In the genomic region with DNA sequence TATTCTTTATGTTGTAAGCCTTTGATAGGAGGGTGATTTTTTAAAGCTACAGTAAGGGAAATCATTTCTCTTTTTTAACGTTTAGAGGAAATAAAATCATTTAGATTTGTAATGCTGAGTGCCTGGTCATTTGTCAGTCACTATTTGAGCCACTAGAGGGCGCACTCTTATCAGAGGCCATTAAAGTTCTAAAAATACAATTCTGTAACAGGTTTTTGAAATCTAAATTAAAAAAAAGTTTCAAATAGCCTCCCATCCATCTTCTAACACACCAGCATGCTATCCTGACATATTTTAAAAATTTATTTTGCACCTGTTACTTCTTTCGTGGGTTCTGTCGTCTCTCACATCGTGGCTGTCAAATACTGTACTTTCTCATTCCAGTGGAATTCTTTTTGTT, we compare ENCODE assay signal across 9 mouse cellular contexts. TPM values are rescaled to one million over a fixed set of nuclear protein-coding genes. Genes with fewer than 3 reads are reported as not detected.
DNase-seq lines count a peak whose midpoint lies in the region; ATAC-seq and TF ChIP-seq lines count a peak whose summit lies in the region.
"Had no signal": no experiment of that assay in that cellular context is flagged by ENCODE, and none has a peak within 500 bp of the region (broad histone marks: within the 10 kb centered on the region; RNA-seq: fewer than 3 reads in every experiment).

No protein-coding gene starts in this region.

- H3K4me2 ChIP-seq in hindbrain, postnatal 0 days (ENCODE audit: low read depth, low read length), result no peak overlapping the region
- H3K4me2 ChIP-seq in hindbrain, embryonic 16.5 days (ENCODE audit: low read length), result no peak overlapping the region

- TF ChIP-seq CTCF in hindbrain, postnatal 0 days (IDR thresholded peaks at IDR 0.05; ENCODE audit: low read depth), result peak; percentile 60

- no peak overlapping the region for H3K27ac ChIP-seq in hindbrain, postnatal 0 days
- H3K27ac ChIP-seq in hindbrain, embryonic 16.5 days (ENCODE audit: low read depth, low read length), result no peak overlapping the region
- H3K27ac ChIP-seq in forebrain, embryonic 10.5 days, result no peak overlapping the region

- no peak for ATAC-seq in hindbrain, postnatal 0 days
- ATAC-seq in hindbrain, embryonic 16.5 days, result no peak

- no peak overlapping the region for H3K4me3 ChIP-seq in hindbrain, postnatal 0 days (ENCODE audit: low read length)
- no peak overlapping the region for H3K4me3 ChIP-seq in hindbrain, embryonic 16.5 days (ENCODE audit: low read length)
- no peak overlapping the region for H3K4me3 ChIP-seq in forebrain, embryonic 10.5 days

- H3K27me3 ChIP-seq in hindbrain, postnatal 0 days (ENCODE audit: insufficient read depth, low read length), result no peaks in the 10 kb centered on the region
- no peaks in the 10 kb centered on the region for H3K27me3 ChIP-seq in hindbrain, embryonic 16.5 days (replicated peaks; ENCODE audit: control insufficient read depth, insufficient read depth, low read length)
- H3K27me3 ChIP-seq in forebrain, embryonic 10.5 days (ENCODE audit: poor library complexity, severe bottlenecking), result no peaks in the 10 kb centered on the region

- WGBS in hindbrain, postnatal 0 days, result 50% methylated on average over 5 of the region's 5 CpGs
- WGBS in hindbrain, embryonic 16.5 days, result 51% methylated on average over 5 of the region's 5 CpGs
- WGBS in forebrain, embryonic 10.5 days, result 58% methylated on average over 5 of the region's 5 CpGs

- no peaks in the 10 kb centered on the region for H3K4me1 ChIP-seq in hindbrain, postnatal 0 days (ENCODE audit: insufficient read depth, low read length)
- H3K4me1 ChIP-seq in hindbrain, embryonic 16.5 days (ENCODE audit: control insufficient read depth, insufficient read depth, low read depth, low read length), result no peaks in the 10 kb centered on the region
- H3K4me1 ChIP-seq in forebrain, embryonic 10.5 days, result peaks cover 5% of the 10 kb centered on the region; the same call in 1 of the 2 replicates

- peak; percentile 52 for DNase-seq in hindbrain, postnatal 0 days (ENCODE audit: low spot score)
- DNase-seq in thymus, postnatal 14 days, result peak; percentile 5
- DNase-seq in thymus, postnatal 25 days, result no peak
- DNase-seq in cerebellum, postnatal 36 days, result peak; percentile 4 to 27
- peak; percentile 10 for DNase-seq in lung, postnatal 25 days (ENCODE audit: low spot score)
- DNase-seq in forebrain, embryonic 10.5 days (ENCODE audit: extremely low spot score, low spot score), result no peak

- no peaks in the 10 kb centered on the region for H3K9me3 ChIP-seq in hindbrain, postnatal 0 days (ENCODE audit: low read length)
- no peaks in the 10 kb centered on the region for H3K9me3 ChIP-seq in hindbrain, embryonic 16.5 days (ENCODE audit: control insufficient read depth, low read length)
- H3K9me3 ChIP-seq in forebrain, embryonic 10.5 days, result no peaks in the 10 kb centered on the region

- H3K36me3 ChIP-seq in hindbrain, postnatal 0 days (ENCODE audit: insufficient read depth, low read length), result no peaks in the 10 kb centered on the region
- H3K36me3 ChIP-seq in hindbrain, embryonic 16.5 days (ENCODE audit: control insufficient read depth, insufficient read depth, low read length), result no peaks in the 10 kb centered on the region
- no peaks in the 10 kb centered on the region for H3K36me3 ChIP-seq in forebrain, embryonic 10.5 days (replicated peaks)

- H3K9ac ChIP-seq in hindbrain, postnatal 0 days (replicated peaks; ENCODE audit: low read length), result no peak overlapping the region
- H3K9ac ChIP-seq in hindbrain, embryonic 16.5 days (ENCODE audit: low read depth, low read length), result no peak overlapping the region

RNA-seq across cellular contexts. Expression of a gene that starts 22.0 kb away (rescaled TPM):
- total RNA-seq in hindbrain, postnatal 0 days (2014; rRNA removed), result not detected in 2 replicates
- not detected in 2 replicates for polyA plus RNA-seq in hindbrain, postnatal 0 days (2015; fragmentation: Nextera tagmentation; extraction: Ambion mirVana)
- polyA plus RNA-seq in hindbrain, embryonic 16.5 days (2015; fragmentation: Nextera tagmentation; extraction: Ambion mirVana), result not detected in 2 replicates
- not detected in 2 replicates for polyA plus RNA-seq in forebrain, embryonic 10.5 days (2016; fragmentation: Nextera tagmentation; extraction: Ambion mirVana)
- total RNA-seq: layer of hippocampus, postnatal 14 days had no signal
- polyA plus RNA-seq: neural tube, embryonic 14.5 days had no signal

Comparison
In these comparisons a context has a peak if more than half of its experiments do, and no peak if none do; other contexts are left out.
1. DNase-seq: peak in hindbrain, postnatal 0 days (single experiment), thymus, postnatal 14 days (single experiment), cerebellum, postnatal 36 days (2 of 2) and lung, postnatal 25 days (single experiment); none in thymus, postnatal 25 days (single experiment) and forebrain, embryonic 10.5 days (single experiment).